Mouse (Mus musculus) ES-Bruce4 (cell line): ENCODE data around the gene Lcp1. TPM values are rescaled to one million over a fixed set of nuclear protein-coding genes. Genes with fewer than 3 reads are reported as not detected.

Experiments
- H3K27ac ChIP-seq: 2 replicates; pipeline ENCODE4 v1.5.1; 2012; ENCODE audit warnings: low read length, inconsistent platforms; ENCODE audit not compliant: insufficient read depth
- H3K27me3 ChIP-seq: 2 replicates; pipeline ENCODE4 v1.6.1; 2012; ENCODE audit warnings: mild to moderate bottlenecking, low read length, inconsistent platforms; ENCODE audit not compliant: control insufficient read depth, poor library complexity, insufficient read depth, severe bottlenecking
- H3K36me3 ChIP-seq: 2 replicates; pipeline ENCODE4 v1.6.1; 2012; ENCODE audit warnings: inconsistent platforms, mild to moderate bottlenecking, low read length, moderate library complexity; ENCODE audit not compliant: control insufficient read depth, poor library complexity, insufficient read depth, severe bottlenecking
- H3K4me1 ChIP-seq: one replicate; pipeline ENCODE4 v1.8.1; 2011; ENCODE audit warnings: low read length; ENCODE audit not compliant: control insufficient read depth, insufficient read depth
- H3K4me3 ChIP-seq: 2 replicates; pipeline ENCODE4 v1.5.1; 2011; ENCODE audit warnings: low read depth, mild to moderate bottlenecking, low read length
- H3K9ac ChIP-seq: 2 replicates; pipeline ENCODE4 v1.6.1; 2012; ENCODE audit warnings: low read depth, mild to moderate bottlenecking, inconsistent platforms; ENCODE audit not compliant: poor library complexity, severe bottlenecking
- H3K9me3 ChIP-seq: replicated peaks from 2 replicates; pipeline ENCODE4 v1.6.1; 2012; ENCODE audit warnings: mild to moderate bottlenecking, low read length, inconsistent platforms; ENCODE audit not compliant: control insufficient read depth, poor library complexity, insufficient read depth, severe bottlenecking
- CTCF ChIP-seq: IDR thresholded peaks from one replicate; pipeline ENCODE4 v1.8.1; 2011; ENCODE audit warnings: low read depth, low read length
- EP300 ChIP-seq: IDR thresholded peaks from 2 replicates; pipeline ENCODE4 v1.6.1; 2011; ENCODE audit warnings: low read depth, low read length; ENCODE audit not compliant: insufficient read depth
- POLR2A ChIP-seq: IDR thresholded peaks from one replicate; pipeline ENCODE4 v1.8.1; 2011; ENCODE audit warnings: low read length; ENCODE audit not compliant: insufficient read depth
- polyA plus RNA-seq: library from polyadenylated mRNA; stranded (reverse); fragments of >200 nt; gene quantifications from 2 replicates; pipeline ENCODE4 v1.2.4, GENCODE M21; 2011; ENCODE audit warnings: low read depth; ENCODE audit not compliant: missing spikeins, insufficient read depth, insufficient read length

Gene Lcp1
- polyA plus RNA-seq, 1 experiment, result 2.5 TPM

DNA sequence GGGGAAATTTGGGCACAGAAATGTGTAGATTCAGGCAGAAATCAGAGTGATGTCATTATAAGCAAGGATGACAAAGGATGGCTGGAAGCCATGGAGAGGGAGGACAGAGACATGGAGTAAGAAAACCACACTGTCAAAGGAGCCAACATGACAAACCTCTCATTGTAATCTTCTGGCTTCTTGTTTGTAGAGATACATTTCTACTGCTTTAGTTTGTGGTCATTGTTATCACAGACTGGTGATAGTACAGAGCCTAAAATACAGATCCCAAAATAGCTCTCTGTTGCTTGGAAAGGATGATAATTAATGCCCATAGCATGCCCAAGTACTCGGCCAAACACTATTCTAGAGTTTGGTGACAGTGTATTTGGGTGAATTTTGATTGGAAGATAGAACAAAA, 39.6 kb downstream of the Lcp1 start:
- Histone ChIP-seq H3K4me1 (no peaks in the 10 kb centered on the region), H3K9ac (no peak overlapping the region), H3K9me3 (no peaks in the 10 kb centered on the region), H3K36me3 (no peaks in the 10 kb centered on the region), H3K27ac (no peak overlapping the region), H3K27me3 (no peaks in the 10 kb centered on the region), H3K4me3 (no peak overlapping the region)
- TF ChIP-seq EP300 (no peak), CTCF (no peak), POLR2A (no peak)

DNA sequence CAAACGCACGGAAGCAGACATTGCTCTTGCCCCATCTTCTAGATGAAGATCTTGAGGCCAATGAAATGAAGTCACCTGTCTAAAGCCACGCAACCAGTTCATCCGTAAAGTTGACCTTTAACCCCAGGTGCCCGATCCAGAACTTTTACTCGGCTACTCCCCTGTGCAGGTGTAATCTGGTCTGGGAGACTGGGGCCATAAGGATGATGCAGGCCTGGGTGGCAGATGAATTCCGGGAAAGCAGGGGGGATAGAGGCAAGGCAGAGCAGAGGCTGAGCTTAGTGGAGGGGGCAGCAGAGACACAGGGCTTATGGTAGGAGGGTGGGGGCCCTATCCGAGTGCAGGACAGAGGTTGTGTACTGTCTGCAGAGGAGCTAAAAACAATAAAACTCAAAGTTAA, 43.4 kb downstream of the Lcp1 start:
- no peaks in the 10 kb centered on the region for H3K36me3 ChIP-seq
- TF ChIP-seq CTCF (no peak), EP300 (no peak), POLR2A (no peak)
- H3K4me1 ChIP-seq, result peaks cover 2% of the 10 kb centered on the region
- no peaks in the 10 kb centered on the region for H3K27me3 ChIP-seq
- no peak overlapping the region for H3K4me3 ChIP-seq
- no peaks in the 10 kb centered on the region for H3K9me3 ChIP-seq
- H3K27ac ChIP-seq, result no peak overlapping the region
- H3K9ac ChIP-seq, result no peak overlapping the region

DNA sequence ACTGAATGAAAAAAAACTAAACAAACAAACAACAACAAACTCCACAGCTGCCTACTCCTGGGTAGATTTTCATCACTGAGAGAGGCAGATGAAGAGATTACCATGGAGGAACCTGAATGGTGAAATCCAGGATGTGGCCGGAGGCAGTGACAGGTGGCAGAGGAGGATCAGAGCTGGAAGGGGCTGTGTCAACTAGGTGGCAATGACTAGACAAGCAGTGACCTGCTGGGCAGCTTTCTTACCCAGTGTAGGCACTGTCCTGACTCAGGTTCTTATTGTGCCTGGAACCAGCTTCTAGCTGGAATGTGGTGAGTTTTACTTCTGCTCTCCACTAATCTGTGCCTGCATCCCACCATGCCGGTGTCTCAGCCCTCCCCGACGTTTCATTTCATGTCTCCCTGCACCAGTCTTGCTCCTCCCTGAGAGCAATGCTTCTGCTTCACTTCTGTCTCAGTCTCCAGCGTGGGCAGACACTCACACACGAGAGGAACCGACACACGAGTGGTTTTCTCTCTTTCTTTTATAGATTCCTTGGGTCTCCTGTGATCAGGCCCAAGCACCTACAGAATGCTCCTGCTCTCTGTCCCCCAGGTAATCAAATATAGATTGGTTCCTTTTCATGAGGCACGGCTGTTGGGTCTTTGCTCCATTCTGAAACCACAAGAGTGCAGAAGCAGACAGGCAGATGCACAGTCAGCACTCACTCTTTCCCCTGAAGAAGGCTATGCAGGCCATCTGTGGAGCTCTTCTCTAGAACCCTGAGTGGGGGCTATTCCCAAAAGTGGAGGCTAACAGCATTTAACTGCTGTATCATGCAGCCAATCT, 44.0 kb downstream of the Lcp1 start:
- Histone ChIP-seq H3K9me3 (no peaks in the 10 kb centered on the region), H3K27me3 (no peaks in the 10 kb centered on the region), H3K9ac (no peak overlapping the region), H3K4me1 (peaks cover 2% of the 10 kb centered on the region), H3K27ac (no peak overlapping the region), H3K4me3 (no peak overlapping the region), H3K36me3 (no peaks in the 10 kb centered on the region)
- TF ChIP-seq CTCF (no peak), POLR2A (no peak), EP300 (no peak)

DNA sequence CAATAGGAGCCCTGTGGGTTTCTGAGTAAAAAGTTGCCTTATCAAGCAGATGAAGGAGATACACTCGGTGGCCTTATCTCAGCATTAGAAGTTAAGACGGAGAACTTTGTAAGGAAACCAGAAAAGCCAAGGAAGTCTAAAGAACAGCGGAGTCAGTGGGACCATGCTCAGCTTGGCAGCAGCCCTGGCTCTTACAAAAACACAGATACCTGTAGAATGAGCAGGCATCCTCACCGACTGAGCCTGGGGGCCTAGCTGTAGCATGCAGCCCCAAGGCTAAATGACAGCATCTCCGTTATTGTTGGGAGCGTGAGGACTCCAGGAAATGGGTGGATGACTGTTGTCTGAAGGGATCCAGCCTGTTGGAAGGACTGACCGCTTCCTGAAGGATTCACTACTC, 44.9 kb downstream of the Lcp1 start:
- H3K4me3 ChIP-seq, result no peak overlapping the region
- peaks cover 2% of the 10 kb centered on the region for H3K4me1 ChIP-seq
- H3K27me3 ChIP-seq, result no peaks in the 10 kb centered on the region
- H3K36me3 ChIP-seq, result no peaks in the 10 kb centered on the region
- no peak overlapping the region for H3K9ac ChIP-seq
- H3K27ac ChIP-seq, result no peak overlapping the region
- H3K9me3 ChIP-seq, result no peaks in the 10 kb centered on the region
- TF ChIP-seq EP300, result no peak

DNA sequence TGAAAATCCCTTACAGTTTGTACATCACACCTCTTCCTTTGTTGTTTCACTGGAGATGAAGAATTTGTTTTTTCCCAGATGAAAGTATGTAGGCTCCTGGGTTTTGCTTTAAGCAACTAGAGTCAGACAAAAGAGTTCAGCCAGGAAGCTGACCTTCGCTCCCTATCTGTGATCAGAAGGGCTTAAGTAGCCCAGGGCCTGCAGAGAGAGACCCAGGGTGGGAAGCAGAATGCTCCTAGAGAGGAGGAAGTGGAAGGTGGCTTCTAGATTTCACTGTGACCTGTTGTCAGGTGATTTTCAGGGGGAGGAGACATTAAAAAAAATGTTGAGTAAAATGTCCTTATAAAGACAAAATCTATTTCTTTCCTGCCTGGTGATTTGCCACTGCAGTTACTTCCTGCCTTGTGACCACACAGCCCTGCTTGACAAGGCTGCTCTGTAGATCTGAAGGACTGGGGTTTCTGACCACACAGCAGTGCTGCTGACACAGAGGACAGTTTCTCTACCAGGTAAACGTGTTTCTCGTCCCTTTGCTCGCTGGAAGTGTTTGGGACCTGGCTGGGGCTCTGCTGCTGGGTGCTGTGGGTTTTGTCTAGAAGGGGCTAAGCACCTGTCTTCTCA, 45.6 kb downstream of the Lcp1 start:
- TF ChIP-seq POLR2A (no peak), EP300 (no peak), CTCF (no peak)
- Histone ChIP-seq H3K27me3 (no peaks in the 10 kb centered on the region), H3K4me1 (peaks cover 2% of the 10 kb centered on the region), H3K9ac (no peak overlapping the region), H3K4me3 (no peak overlapping the region), H3K27ac (no peak overlapping the region), H3K36me3 (no peaks in the 10 kb centered on the region), H3K9me3 (no peaks in the 10 kb centered on the region)

DNA sequence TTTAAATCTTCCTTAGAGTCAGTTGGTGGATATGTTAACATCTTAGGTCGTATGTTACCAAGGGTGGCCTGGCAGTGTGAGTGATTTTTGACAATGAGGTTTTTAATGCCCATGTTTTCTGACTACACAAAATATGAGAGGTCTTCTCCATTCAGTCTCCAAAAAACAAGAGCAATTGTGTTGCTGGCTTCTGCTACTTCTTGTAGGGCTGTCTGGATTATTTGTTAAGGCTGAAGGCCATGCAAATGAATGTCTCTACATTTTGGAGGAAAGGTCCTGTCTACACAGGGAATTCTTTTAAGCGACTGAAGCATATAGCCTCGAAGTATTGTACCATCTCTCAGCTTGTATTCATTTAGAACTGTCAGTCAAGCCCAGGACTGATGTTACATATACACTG, 46.5 kb downstream of the Lcp1 start:
- no peak overlapping the region for H3K9ac ChIP-seq
- no peaks in the 10 kb centered on the region for H3K36me3 ChIP-seq
- no peak overlapping the region for H3K4me3 ChIP-seq
- H3K27me3 ChIP-seq, result no peaks in the 10 kb centered on the region
- no peaks in the 10 kb centered on the region for H3K9me3 ChIP-seq
- peaks cover 2% of the 10 kb centered on the region for H3K4me1 ChIP-seq
- TF ChIP-seq CTCF (no peak), POLR2A (no peak), EP300 (no peak)
- no peak overlapping the region for H3K27ac ChIP-seq
